Mouse (Mus musculus): ENCODE data around the gene Acpp.

Gene Acpp

DNA sequence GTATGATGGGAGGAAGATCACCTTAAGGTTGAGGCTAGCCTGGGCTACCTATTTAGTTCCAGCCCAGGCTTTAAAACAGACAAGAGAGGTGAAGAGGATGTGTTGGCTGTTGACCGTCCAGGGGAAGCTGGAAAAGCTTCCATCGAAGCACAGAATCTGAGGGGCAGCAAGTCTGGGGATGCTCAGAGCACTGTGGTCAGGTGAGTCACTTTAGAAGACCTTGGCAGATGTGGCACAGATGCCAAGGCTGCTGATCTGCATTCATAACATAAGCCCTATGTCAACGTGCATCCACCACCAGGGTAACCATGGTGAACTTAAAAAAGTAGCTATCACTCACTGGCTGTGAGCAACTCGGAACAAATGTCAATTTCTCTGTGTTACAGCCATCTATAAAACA lies 85.9 kb downstream of the Acpp start:
- DNase-seq (ENCODE audit: low spot score in 2 of 2): no peak

DNA sequence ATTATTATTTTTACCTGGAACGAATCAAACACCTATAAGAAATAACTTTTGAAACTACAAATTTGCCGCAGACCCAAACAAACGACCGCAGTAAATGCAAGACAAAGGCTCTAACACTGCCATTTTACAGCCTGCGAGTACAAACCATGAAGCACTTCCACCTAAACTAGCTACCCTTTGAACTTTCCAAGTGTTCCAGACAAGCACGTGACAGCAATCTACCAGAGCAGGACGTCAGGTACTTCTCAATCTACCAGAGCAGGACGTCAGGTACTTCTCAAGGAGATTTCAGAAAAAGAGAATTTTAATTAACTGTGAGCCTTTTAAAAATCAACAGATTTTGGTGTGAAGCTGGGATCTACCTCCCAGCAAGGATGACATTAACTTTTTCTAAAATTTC lies 86.4 kb downstream of the Acpp start:
- no peak for DNase-seq (ENCODE audit: low spot score in 2 of 2)

GRCm38 (mm10) chr9:104247307-104247987 lies 90.1 kb downstream of the Acpp start:
- no peak for DNase-seq (ENCODE audit: low spot score in 2 of 2)

GRCm38 (mm10) chr9:104243799-104244466 lies 93.6 kb downstream of the Acpp start:
- peak in 1 of 2 experiments; percentile 37 for DNase-seq (ENCODE audit: low spot score in 2 of 2)

DNA sequence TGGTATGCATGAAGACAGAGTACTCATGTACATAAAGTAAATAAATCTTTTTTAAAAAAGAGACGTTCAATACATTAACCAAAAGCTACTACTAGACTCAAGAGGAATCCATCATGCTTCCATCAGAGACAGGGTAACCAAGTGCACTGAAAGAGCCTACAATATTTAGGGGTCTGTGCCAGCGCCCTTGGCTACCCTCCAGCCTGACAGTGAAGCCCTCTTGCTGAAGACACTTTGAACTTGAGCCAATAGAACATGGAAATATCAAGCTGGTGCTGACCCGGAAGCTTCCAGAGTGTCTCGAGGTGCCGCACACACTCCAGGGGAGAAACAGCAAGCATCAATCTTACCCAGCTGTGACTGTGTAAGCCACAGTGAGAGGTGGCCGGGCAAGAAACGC lies 97.4 kb downstream of the Acpp start:
- DNase-seq (ENCODE audit: low spot score in 2 of 2): no peak

GRCm38 (mm10) chr9:104239076-104239475 lies 98.5 kb downstream of the Acpp start:
- no peak for DNase-seq (ENCODE audit: low spot score in 2 of 2)
